Mouse (Mus musculus) heart, embryonic 11.5 days (tissue): ENCODE data around the gene Dock1. TPM values are rescaled to one million over a fixed set of nuclear protein-coding genes. Genes with fewer than 3 reads are reported as not detected.

ENCODE experiments used
- ATAC-seq: fragments of 200-750 bp; cut with Nextera tagmentation; replicated peaks from 2 replicates; pipeline ENCODE4 v1.8.0; 2017; ENCODE audit warnings: moderate library complexity; ENCODE audit not compliant: insufficient number of reproducible peaks, low FRiP score, low TSS enrichment
- H3K27ac ChIP-seq: fragments of 300-500 bp; sonication (generic); 2 replicates; pipeline ENCODE4 v1.5.1; 2014; ENCODE audit warnings: mild to moderate bottlenecking, low read depth, low read length
- H3K27me3 ChIP-seq: fragments of 300-500 bp; sonication (generic); 2 replicates; pipeline ENCODE4 v1.6.1; 2014; ENCODE audit warnings: mild to moderate bottlenecking, low read length, mixed read lengths; ENCODE audit not compliant: control insufficient read depth, insufficient read depth
- H3K36me3 ChIP-seq: fragments of 300-500 bp; sonication (generic); 2 replicates; pipeline ENCODE4 v1.6.1; 2014; ENCODE audit warnings: mild to moderate bottlenecking, low read length, moderate library complexity, mixed read lengths; ENCODE audit not compliant: control insufficient read depth, insufficient read depth
- H3K4me1 ChIP-seq: fragments of 300-500 bp; sonication (generic); 2 replicates; pipeline ENCODE4 v1.6.1; 2014; ENCODE audit warnings: low read length; ENCODE audit not compliant: control insufficient read depth, insufficient read depth
- H3K4me2 ChIP-seq: fragments of 300-500 bp; sonication (generic); 2 replicates; pipeline ENCODE4 v1.6.1; 2014; ENCODE audit warnings: mild to moderate bottlenecking, moderate library complexity
- H3K4me3 ChIP-seq: fragments of 300-500 bp; sonication (generic); 2 replicates; pipeline ENCODE4 v1.5.1; 2014; ENCODE audit warnings: low read depth, low read length
- H3K9ac ChIP-seq: fragments of 300-500 bp; sonication (generic); 2 replicates; pipeline ENCODE4 v1.6.1; 2014; ENCODE audit warnings: mild to moderate bottlenecking, low read depth, low read length, moderate library complexity
- H3K9me3 ChIP-seq: fragments of 300-500 bp; sonication (generic); replicated peaks from 2 replicates; pipeline ENCODE4 v1.6.1; 2016; ENCODE audit warnings: low read length; ENCODE audit not compliant: control insufficient read depth
- WGBS: fragments of 180-500 bp; shearing (Covaris S2); extraction: QIAGEN DNeasy Blood & Tissue Kit; methylation state at CpG from one replicate; pipeline ENCODE4 v1.1.7; 2014; ENCODE audit not compliant: insufficient replicate concordance; 5-methylcytosine and 5-hydroxymethylcytosine counted together
- polyA plus RNA-seq: library from polyadenylated mRNA; unstranded; fragments of >200 nt; fragmentation: Nextera tagmentation; extraction: Ambion mirVana; gene quantifications from 2 replicates; pipeline ENCODE4 v1.2.1, GENCODE M21; 2014

Gene Dock1
- polyA plus RNA-seq, 1 experiment from 2014 or later = 26.0 TPM

GRCm38 (mm10) chr7:134864175-134864574, 193.7 kb downstream of the Dock1 start:
- Histone ChIP-seq H3K4me3 (no peak overlapping the region), H3K4me2 (no peak overlapping the region), H3K4me1 (no peaks in the 10 kb centered on the region), H3K27ac (no peak overlapping the region), H3K36me3 (no peaks in the 10 kb centered on the region), H3K9ac (no peak overlapping the region), H3K9me3 (no peaks in the 10 kb centered on the region), H3K27me3 (no peaks in the 10 kb centered on the region)
- no peak for ATAC-seq
- 58% methylated on average over 2 of the region's 2 CpGs for WGBS

GRCm38 (mm10) chr7:134872511-134872910, 202.1 kb downstream of the Dock1 start:
- Histone ChIP-seq H3K36me3 (no peaks in the 10 kb centered on the region), H3K27me3 (no peaks in the 10 kb centered on the region), H3K9me3 (no peaks in the 10 kb centered on the region), H3K27ac (no peak overlapping the region), H3K4me1 (no peaks in the 10 kb centered on the region), H3K4me2 (no peak overlapping the region), H3K9ac (no peak overlapping the region), H3K4me3 (no peak overlapping the region)
- ATAC-seq = no peak
- WGBS = 61% methylated on average over 3 of the region's 3 CpGs

- no peak overlapping the region for H3K9ac ChIP-seq
- no peaks in the 10 kb centered on the region for H3K27me3 ChIP-seq
- H3K27ac ChIP-seq = no peak overlapping the region
- 87% methylated on average over 7 of the region's 7 CpGs for WGBS
- H3K9me3 ChIP-seq = no peaks in the 10 kb centered on the region
- ATAC-seq = no peak
- H3K36me3 ChIP-seq = no peaks in the 10 kb centered on the region
- no peak overlapping the region for H3K4me2 ChIP-seq
- no peak overlapping the region for H3K4me3 ChIP-seq
- no peaks in the 10 kb centered on the region for H3K4me1 ChIP-seq
Measured at GRCm38 (mm10) chr7:134872981-134873380, 202.5 kb downstream of the Dock1 start.

GRCm38 (mm10) chr7:134878985-134879384, 208.5 kb downstream of the Dock1 start:
- WGBS = 82% methylated on average over 6 of the region's 6 CpGs
- Histone ChIP-seq H3K4me1 (no peaks in the 10 kb centered on the region), H3K9ac (no peak overlapping the region), H3K4me3 (no peak overlapping the region), H3K27me3 (no peaks in the 10 kb centered on the region), H3K36me3 (no peaks in the 10 kb centered on the region), H3K27ac (no peak overlapping the region), H3K4me2 (no peak overlapping the region), H3K9me3 (no peaks in the 10 kb centered on the region)
- ATAC-seq = no peak

GRCm38 (mm10) chr7:134880431-134880830, 210.0 kb downstream of the Dock1 start:
- Histone ChIP-seq H3K9me3 (no peaks in the 10 kb centered on the region), H3K4me2 (no peak overlapping the region)
- WGBS = 55% methylated on average over 6 of the region's 6 CpGs

GRCm38 (mm10) chr7:134883516-134883915, 213.1 kb downstream of the Dock1 start:
- Histone ChIP-seq H3K4me3 (no peak overlapping the region), H3K4me2 (no peak overlapping the region), H3K4me1 (0 out of 2 replicates have a peak, but pooled peaks cover 2% of the 10 kb centered on the region), H3K9me3 (no peaks in the 10 kb centered on the region), H3K9ac (no peak overlapping the region), H3K27me3 (no peaks in the 10 kb centered on the region), H3K27ac (no peak overlapping the region), H3K36me3 (no peaks in the 10 kb centered on the region)
- WGBS = 76% methylated on average over 6 of the region's 6 CpGs
- ATAC-seq = no peak

More at GRCm38 (mm10) chr7:134880431-134880830, 210.0 kb downstream of the Dock1 start:
- Histone ChIP-seq H3K27me3 (no peaks in the 10 kb centered on the region), H3K27ac (no peak overlapping the region), H3K4me1 (no peaks in the 10 kb centered on the region), H3K4me3 (no peak overlapping the region), H3K9ac (no peak overlapping the region), H3K36me3 (no peaks in the 10 kb centered on the region)
- no peak for ATAC-seq

- no peak for ATAC-seq
- H3K4me3 ChIP-seq = no peak overlapping the region
- WGBS = 89% methylated on average over 13 of the region's 13 CpGs
Measured at GRCm38 (mm10) chr7:134892449-134892871, 222.0 kb downstream of the Dock1 start.

GRCm38 (mm10) chr7:134892972-134893371, 222.5 kb downstream of the Dock1 start:
- H3K36me3 ChIP-seq = no peaks in the 10 kb centered on the region
- H3K27me3 ChIP-seq = no peaks in the 10 kb centered on the region
- no peaks in the 10 kb centered on the region for H3K9me3 ChIP-seq
- H3K4me3 ChIP-seq = no peak overlapping the region
- H3K27ac ChIP-seq = no peak overlapping the region
- no peak for ATAC-seq
- no peak overlapping the region for H3K4me2 ChIP-seq
- no peak overlapping the region for H3K9ac ChIP-seq
- 84% methylated on average over 4 of the region's 4 CpGs for WGBS
- 0 out of 2 replicates have a peak, but pooled peaks cover under 1% of the 10 kb centered on the region for H3K4me1 ChIP-seq

More at GRCm38 (mm10) chr7:134892449-134892871, 222.0 kb downstream of the Dock1 start:
- H3K27ac ChIP-seq = no peak overlapping the region
- H3K9ac ChIP-seq = no peak overlapping the region
- H3K27me3 ChIP-seq = no peaks in the 10 kb centered on the region
- no peaks in the 10 kb centered on the region for H3K36me3 ChIP-seq
- H3K4me2 ChIP-seq = no peak overlapping the region
- H3K9me3 ChIP-seq = no peaks in the 10 kb centered on the region
- 0 out of 2 replicates have a peak, but pooled peaks cover 2% of the 10 kb centered on the region for H3K4me1 ChIP-seq

- Histone ChIP-seq H3K4me1 (no peaks in the 10 kb centered on the region), H3K27ac (no peak overlapping the region), H3K9ac (no peak overlapping the region), H3K36me3 (no peaks in the 10 kb centered on the region), H3K9me3 (no peaks in the 10 kb centered on the region), H3K27me3 (no peaks in the 10 kb centered on the region), H3K4me3 (no peak overlapping the region), H3K4me2 (no peak overlapping the region)
- 70% methylated on average over 2 of the region's 2 CpGs for WGBS
- no peak for ATAC-seq
Measured at GRCm38 (mm10) chr7:134894604-134895003, 224.2 kb downstream of the Dock1 start.
